Mouse (Mus musculus) retina, embryonic 14.5 days (tissue): ENCODE measurements at regions not wholly inside any gene's neighbourhood (a gene's known extent, or its start where the extent isn't known, plus 50 kb on each side); places are given as distances from the start of the nearest gene placed in this dataset.

ENCODE experiments used
- DNase-seq: peaks from one replicate; pipeline ENCODE4 v3.0.0-alpha.2; 2015; ENCODE audit warnings: low spot score

- DNase-seq: peak; percentile 58
Measured at GRCm38 (mm10) chr14:58817961-58818504, 324.7 kb downstream of the 1700129C05Rik start.

GRCm38 (mm10) chr14:58816540-58816876 is 326.2 kb downstream of the 1700129C05Rik start:
- DNase-seq: no peak

GRCm38 (mm10) chr14:58815616-58816539 is 326.8 kb downstream of the 1700129C05Rik start:
- DNase-seq: no peak

- DNase-seq: no peak
Measured at GRCm38 (mm10) chr14:58812585-58812984, 330.1 kb downstream of the 1700129C05Rik start.

- DNase-seq: no peak
Measured at GRCm38 (mm10) chr14:58801402-58801861, 341.3 kb downstream of the 1700129C05Rik start.

- no peak for DNase-seq
Measured at GRCm38 (mm10) chr14:58788190-58788945, 354.3 kb downstream of the 1700129C05Rik start.

- no peak for DNase-seq
Measured at GRCm38 (mm10) chr14:58787618-58788017, 355.1 kb downstream of the 1700129C05Rik start.

- no peak for DNase-seq
Measured at GRCm38 (mm10) chr14:58786791-58787491, 355.8 kb downstream of the 1700129C05Rik start.

GRCm38 (mm10) chr14:58783201-58783600 is 359.5 kb downstream of the 1700129C05Rik start:
- no peak for DNase-seq

- no peak for DNase-seq
Measured at GRCm38 (mm10) chr14:58780306-58780705, 362.4 kb downstream of the 1700129C05Rik start.

GRCm38 (mm10) chr14:58778675-58779074 is 364.0 kb downstream of the 1700129C05Rik start:
- peak; percentile 35 for DNase-seq

GRCm38 (mm10) chr14:58761291-58761690 is 381.4 kb downstream of the 1700129C05Rik start:
- no peak for DNase-seq

GRCm38 (mm10) chr14:58759759-58760158 is 382.9 kb downstream of the 1700129C05Rik start:
- no peak for DNase-seq

- no peak for DNase-seq
Measured at GRCm38 (mm10) chr14:58753781-58754180, 388.9 kb downstream of the 1700129C05Rik start.

GRCm38 (mm10) chr14:58753136-58753535 is 389.6 kb downstream of the 1700129C05Rik start:
- no peak for DNase-seq

GRCm38 (mm10) chr14:58726418-58726817 is 416.3 kb downstream of the 1700129C05Rik start:
- no peak for DNase-seq

GRCm38 (mm10) chr14:58714856-58715255 is 427.8 kb downstream of the 1700129C05Rik start:
- DNase-seq: no peak

GRCm38 (mm10) chr14:58709861-58710260 is 432.8 kb downstream of the 1700129C05Rik start:
- no peak for DNase-seq

GRCm38 (mm10) chr14:58709281-58709680 is 433.4 kb downstream of the 1700129C05Rik start:
- DNase-seq: no peak

- peak; percentile 82 for DNase-seq
Measured at GRCm38 (mm10) chr14:58701765-58702164, 440.9 kb downstream of the 1700129C05Rik start.

GRCm38 (mm10) chr14:58691129-58691828 is 451.4 kb downstream of the 1700129C05Rik start:
- no peak for DNase-seq
